Mouse (Mus musculus) MEL (cell line): ENCODE measurements around the gene 4931429L15Rik. TPM values are rescaled to one million over a fixed set of nuclear protein-coding genes. Genes with fewer than 3 reads are reported as not detected.
A peak's percentile ranks its signal among the peaks of the same experiment; 100 is the strongest.

ENCODE experiments used
- DNase-seq: peaks from one replicate; pipeline ENCODE4 v3.0.0; 2011; ENCODE audit warnings: low read depth, low spot score
- H3K27ac ChIP-seq: 2 replicates; pipeline ENCODE4 v1.5.1; 2012; ENCODE audit warnings: low read depth, mild to moderate bottlenecking, control low read depth, low read length, moderate library complexity; ENCODE audit not compliant: control insufficient read depth
- H3K27me3 ChIP-seq, 2 experiments: fragments of 150-350 bp in 1 of 2; sonication (generic) in 1 of 2; 2 replicates each; pipeline ENCODE4 v1.6.1; 2012; ENCODE audit warnings: low read length in 2 of 2, mild to moderate bottlenecking in 2 of 2, improper control_type of control experiment in 1 of 2, moderate library complexity in 1 of 2; ENCODE audit not compliant: insufficient read depth in 2 of 2, control insufficient read depth in 1 of 2
- H3K36me3 ChIP-seq, 2 experiments: 2 replicates each; pipeline ENCODE4 v1.6.1; 2012 to 2014; ENCODE audit warnings: low read length in 2 of 2, improper control_type of control experiment in 1 of 2, inconsistent platforms in 1 of 2, mild to moderate bottlenecking in 1 of 2; ENCODE audit not compliant: insufficient read depth in 2 of 2, control insufficient read depth in 1 of 2
- H3K4me1 ChIP-seq, 2 experiments: fragments of 150-350 bp in 1 of 2; sonication (generic) in 1 of 2; 2 replicates each; pipeline ENCODE4 v1.6.1; 2012; ENCODE audit warnings: low read length in 2 of 2, improper control_type of control experiment in 1 of 2, mild to moderate bottlenecking in 1 of 2; ENCODE audit not compliant: insufficient read depth in 2 of 2, control insufficient read depth in 1 of 2
- H3K4me3 ChIP-seq, 2 experiments: fragments of 150-350 bp in 1 of 2; sonication (generic) in 1 of 2; 2 replicates each; pipeline ENCODE4 v1.5.1; 2012; ENCODE audit warnings: low read depth in 2 of 2, low read length in 2 of 2, mild to moderate bottlenecking in 2 of 2, moderate library complexity in 2 of 2, control low read depth in 1 of 2, improper control_type of control experiment in 1 of 2; ENCODE audit not compliant: control insufficient read depth in 1 of 2, insufficient read depth in 1 of 2
- H3K79me2 ChIP-seq: 2 replicates; pipeline ENCODE4 v1.6.1; 2012; ENCODE audit warnings: mild to moderate bottlenecking, low read length, moderate library complexity; ENCODE audit not compliant: control insufficient read depth, poor library complexity, insufficient read depth
- H3K9ac ChIP-seq: 2 replicates; pipeline ENCODE4 v1.6.1; 2012; ENCODE audit warnings: low read depth, mild to moderate bottlenecking, control low read depth, low read length, moderate library complexity; ENCODE audit not compliant: control insufficient read depth, poor library complexity, severe bottlenecking
- H3K9me3 ChIP-seq: fragments of 150-350 bp; sonication (generic); replicated peaks from 2 replicates; pipeline ENCODE4 v1.6.1; 2012; ENCODE audit warnings: mild to moderate bottlenecking, low read length, improper control_type of control experiment, moderate library complexity; ENCODE audit not compliant: insufficient read depth
- CHD1 ChIP-seq: IDR thresholded peaks from 2 replicates; pipeline ENCODE4 v1.6.1; 2012; ENCODE audit warnings: low read depth, mild to moderate bottlenecking, inconsistent platforms, low read length, improper control_type of control experiment
- ELF1 ChIP-seq: IDR thresholded peaks from 2 replicates; pipeline ENCODE4 v1.6.1; 2014; ENCODE audit warnings: low read depth, mild to moderate bottlenecking, inconsistent platforms, low read length, improper control_type of control experiment, moderate library complexity
- ETS1 ChIP-seq: IDR thresholded peaks from 2 replicates; pipeline ENCODE4 v1.6.1; 2012; ENCODE audit warnings: low read depth, mild to moderate bottlenecking, inconsistent platforms, low read length, improper control_type of control experiment, moderate library complexity
- MAFK ChIP-seq: IDR thresholded peaks from 2 replicates; pipeline ENCODE4 v1.6.1; 2011; ENCODE audit warnings: low read depth, mild to moderate bottlenecking, low read length, improper control_type of control experiment, borderline replicate concordance
- MAZ ChIP-seq: IDR thresholded peaks from 2 replicates; pipeline ENCODE4 v1.6.1; 2012; ENCODE audit warnings: low read depth, mild to moderate bottlenecking, inconsistent platforms, low read length, improper control_type of control experiment
- MEF2A ChIP-seq: IDR thresholded peaks from 2 replicates; pipeline ENCODE4 v1.6.1; 2014; ENCODE audit warnings: low read depth, mild to moderate bottlenecking, inconsistent platforms, low read length, improper control_type of control experiment; ENCODE audit not compliant: poor library complexity, insufficient replicate concordance, severe bottlenecking; ENCODE audit errors: extremely low read depth
- MXI1 ChIP-seq: IDR thresholded peaks from 2 replicates; pipeline ENCODE4 v1.6.1; 2011; ENCODE audit warnings: mild to moderate bottlenecking, low read depth, low read length, improper control_type of control experiment
- POLR2AphosphoS2 ChIP-seq: IDR thresholded peaks from 2 replicates; pipeline ENCODE4 v1.6.1; 2011; ENCODE audit warnings: low read length, improper control_type of control experiment
- POLR2AphosphoS5 ChIP-seq: IDR thresholded peaks from 2 replicates; pipeline ENCODE4 v1.6.1; 2012; ENCODE audit warnings: low read depth, borderline replicate concordance, mild to moderate bottlenecking, inconsistent platforms, low read length, moderate library complexity, mixed read lengths
- RAD21 ChIP-seq: IDR thresholded peaks from 2 replicates; pipeline ENCODE4 v1.6.1; 2011; ENCODE audit warnings: mild to moderate bottlenecking, low read depth, low read length, improper control_type of control experiment
- RCOR1 ChIP-seq: IDR thresholded peaks from 2 replicates; pipeline ENCODE4 v1.6.1; 2012; ENCODE audit warnings: low read depth, mild to moderate bottlenecking, inconsistent platforms, low read length, improper control_type of control experiment
- SIN3A ChIP-seq: IDR thresholded peaks from 2 replicates; pipeline ENCODE4 v1.6.1; 2012; ENCODE audit warnings: low read length, improper control_type of control experiment, inconsistent platforms
- SMC3 ChIP-seq: IDR thresholded peaks from 2 replicates; pipeline ENCODE4 v1.6.1; 2011; ENCODE audit warnings: low read depth, low read length, improper control_type of control experiment
- TAL1 ChIP-seq: IDR thresholded peaks from 2 replicates; pipeline ENCODE4 v1.6.1; 2012; ENCODE audit warnings: mild to moderate bottlenecking, inconsistent platforms, low read length, moderate library complexity, mixed read lengths
- TBP ChIP-seq: IDR thresholded peaks from 2 replicates; pipeline ENCODE4 v1.8.0; 2011; ENCODE audit warnings: low read depth, low read length, improper control_type of control experiment
- TCF12 ChIP-seq: IDR thresholded peaks from 2 replicates; pipeline ENCODE4 v1.6.1; 2014; ENCODE audit warnings: low read depth, mild to moderate bottlenecking, inconsistent platforms, low read length, improper control_type of control experiment, moderate library complexity
- USF1 ChIP-seq: IDR thresholded peaks from 2 replicates; pipeline ENCODE4 v1.6.1; 2014; ENCODE audit warnings: low read depth, mild to moderate bottlenecking, inconsistent platforms, low read length, improper control_type of control experiment, moderate library complexity
- USF2 ChIP-seq, 2 experiments: IDR thresholded peaks; 2 replicates each; pipeline ENCODE4 v1.6.1; 2011 to 2012; ENCODE audit warnings: improper control_type of control experiment in 2 of 2, low read length in 2 of 2, borderline replicate concordance in 1 of 2, inconsistent platforms in 1 of 2, low read depth in 1 of 2, mild to moderate bottlenecking in 1 of 2; ENCODE audit not compliant: insufficient read depth in 1 of 2
- ZKSCAN1 ChIP-seq: IDR thresholded peaks from 2 replicates; pipeline ENCODE4 v1.6.1; 2012; ENCODE audit warnings: low read depth, mild to moderate bottlenecking, inconsistent platforms, low read length, improper control_type of control experiment, moderate library complexity
- ZMIZ1 ChIP-seq: IDR thresholded peaks from 2 replicates; pipeline ENCODE4 v1.6.1; 2012; ENCODE audit warnings: low read depth, mild to moderate bottlenecking, inconsistent platforms, low read length, improper control_type of control experiment, moderate library complexity
- ZNF384 ChIP-seq: IDR thresholded peaks from 2 replicates; pipeline ENCODE4 v1.6.1; 2012; ENCODE audit warnings: low read depth, mild to moderate bottlenecking, inconsistent platforms, low read length, improper control_type of control experiment
- polyA plus RNA-seq, 2 experiments: library from polyadenylated mRNA; stranded (reverse) in 1 of 2; unstranded in 1 of 2; fragments of >175 nt in 1 of 2; fragments of >200 nt in 1 of 2; gene quantifications; 2 replicates each; pipeline versions ENCODE4 v1.2.1 to v1.2.4; 2012; ENCODE audit warnings: low replicate concordance in 2 of 2, low read depth in 1 of 2; ENCODE audit not compliant: insufficient read length in 2 of 2, insufficient read depth in 1 of 2, missing spikeins in 1 of 2
- total RNA-seq: library from RNA; depleted of rRNA; stranded (reverse); fragments of 300-350 nt; gene quantifications from 2 replicates; pipeline ENCODE4 v1.2.3, GENCODE M21; 2012

4931429L15Rik gene
- total and polyA plus RNA-seq, 3 experiments: not detected

GRCm38 (mm10) chr9:46259111-46259510 lies 60.7 kb downstream of the 4931429L15Rik start:
- no peak for TF ChIP-seq USF2 (IDR thresholded peaks at IDR 0.05; ENCODE audit: borderline replicate concordance in 1 of 2, insufficient read depth in 1 of 2, low read depth in 1 of 2, low read length in 2 of 2)
- no peak for TF ChIP-seq MXI1
- no peak for TF ChIP-seq TAL1
- no peak for TF ChIP-seq ZMIZ1
- no peak for TF ChIP-seq SMC3
- no peak for TF ChIP-seq MAZ
- no peak for TF ChIP-seq RAD21
- TF ChIP-seq ETS1: no peak
- TF ChIP-seq ZKSCAN1: no peak
- no peak for TF ChIP-seq ELF1
- no peak for TF ChIP-seq SIN3A
- TF ChIP-seq ZNF384: no peak
- no peak for TF ChIP-seq MEF2A
- no peak for TF ChIP-seq USF1
- no peak for TF ChIP-seq POLR2AphosphoS5
- TF ChIP-seq RCOR1: no peak
- no peak for TF ChIP-seq CHD1
- TF ChIP-seq MAFK: no peak
- TF ChIP-seq TCF12: no peak
- TF ChIP-seq TBP: no peak

GRCm38 (mm10) chr9:46257546-46257945 lies 62.2 kb downstream of the 4931429L15Rik start:
- TF ChIP-seq POLR2AphosphoS2: no peak
- peak; percentile 25 for DNase-seq
- Histone ChIP-seq H3K4me1 (no peaks in the 10 kb centered on the region), H3K9ac (no peak overlapping the region), H3K36me3 (no peaks in the 10 kb centered on the region), H3K27me3 (peaks cover 0 to 5% of the 10 kb centered on the region in 2 experiments; a peak in 2 of 4 replicates), H3K27ac (no peak overlapping the region), H3K4me3 (no peak overlapping the region), H3K9me3 (no peaks in the 10 kb centered on the region), H3K79me2 (no peaks in the 10 kb centered on the region)

More at GRCm38 (mm10) chr9:46259111-46259510, 60.7 kb downstream of the 4931429L15Rik start:
- Histone ChIP-seq H3K4me3 (no peak overlapping the region), H3K79me2 (no peaks in the 10 kb centered on the region), H3K27ac (no peak overlapping the region), H3K9me3 (no peaks in the 10 kb centered on the region), H3K9ac (no peak overlapping the region), H3K36me3 (no peaks in the 10 kb centered on the region), H3K27me3 (peaks cover 0 to 5% of the 10 kb centered on the region in 2 experiments; a peak in 2 of 4 replicates), H3K4me1 (no peaks in the 10 kb centered on the region)
- no peak for DNase-seq
